Mouse (Mus musculus) intestine, embryonic 14.5 days (tissue): ENCODE measurements at regions not wholly inside any gene's neighbourhood (a gene's known extent, or its start where the extent isn't known, plus 50 kb on each side); places are given as distances from the start of the nearest gene placed in this dataset.
A peak's percentile ranks its signal among the peaks of the same experiment; 100 is the strongest.

Source experiments
- ATAC-seq: fragments of 200-750 bp; cut with Nextera tagmentation; replicated peaks from 2 replicates; pipeline ENCODE4 v1.8.0; 2017; ENCODE audit warnings: low read depth, moderate number of reproducible peaks, moderate TSS enrichment, moderate library complexity; ENCODE audit not compliant: low FRiP score, low TSS enrichment
- DNase-seq: peaks from one replicate; pipeline ENCODE4 v3.0.0-alpha.2; 2018; ENCODE audit warnings: low spot score
- H3K27ac ChIP-seq: fragments of 300-500 bp; sonication (generic); 2 replicates; pipeline ENCODE4 v1.5.1; 2014; ENCODE audit warnings: low read depth, mild to moderate bottlenecking, control low read depth
- H3K27me3 ChIP-seq: fragments of 300-500 bp; sonication (generic); replicated peaks from 2 replicates; pipeline ENCODE4 v1.6.1; 2014; ENCODE audit warnings: low read length, control low read depth; ENCODE audit not compliant: control insufficient read depth, insufficient read depth
- H3K36me3 ChIP-seq: fragments of 300-500 bp; sonication (generic); 2 replicates; pipeline ENCODE4 v1.6.1; 2014; ENCODE audit warnings: low read length, control low read depth; ENCODE audit not compliant: control insufficient read depth, insufficient read depth
- H3K4me1 ChIP-seq: fragments of 300-500 bp; sonication (generic); replicated peaks from 2 replicates; pipeline ENCODE4 v1.6.1; 2014; ENCODE audit warnings: low read length, control low read depth, mixed read lengths; ENCODE audit not compliant: control insufficient read depth, insufficient read depth
- H3K4me2 ChIP-seq: fragments of 300-500 bp; sonication (generic); 2 replicates; pipeline ENCODE4 v1.6.1; 2014; ENCODE audit warnings: low read length
- H3K4me3 ChIP-seq: fragments of 300-500 bp; sonication (generic); 2 replicates; pipeline ENCODE4 v1.5.1; 2014; ENCODE audit warnings: low read depth, low read length, control low read depth, mixed read lengths
- H3K9ac ChIP-seq: fragments of 300-500 bp; sonication (generic); 2 replicates; pipeline ENCODE4 v1.6.1; 2014; ENCODE audit warnings: mild to moderate bottlenecking, low read length
- H3K9me3 ChIP-seq: fragments of 300-500 bp; sonication (generic); 2 replicates; pipeline ENCODE4 v1.6.1; 2016; ENCODE audit warnings: low read length, control low read depth; ENCODE audit not compliant: control insufficient read depth
- WGBS: fragments of 180-500 bp; shearing (Covaris S2); extraction: QIAGEN DNeasy Blood & Tissue Kit; methylation state at CpG from one replicate; pipeline ENCODE4 v1.1.7; 2014; 5-methylcytosine and 5-hydroxymethylcytosine counted together

GRCm38 (mm10) chr4:31612825-31613514 is 350.9 kb upstream of the Map3k7 start:
- 60% methylated on average over 9 of the region's 9 CpGs for WGBS
- H3K4me1 ChIP-seq = peaks cover 6% of the 10 kb centered on the region; the same call in 1 of the 2 replicates
- H3K36me3 ChIP-seq = no peaks in the 10 kb centered on the region
- DNase-seq = no peak
- no peak overlapping the region for H3K4me3 ChIP-seq
- H3K27me3 ChIP-seq = no peaks in the 10 kb centered on the region
- H3K4me2 ChIP-seq = no peak overlapping the region
- no peak overlapping the region for H3K9ac ChIP-seq
- ATAC-seq = no peak
- 0 out of 2 replicates have a peak overlapping the region, but pooled peaks have one; percentile 4 for H3K27ac ChIP-seq
- H3K9me3 ChIP-seq = no peaks in the 10 kb centered on the region

- Histone ChIP-seq H3K36me3 (no peaks in the 10 kb centered on the region), H3K4me3 (no peak overlapping the region), H3K9me3 (no peaks in the 10 kb centered on the region), H3K27ac (no peak overlapping the region), H3K27me3 (no peaks in the 10 kb centered on the region), H3K9ac (no peak overlapping the region), H3K4me1 (0 out of 2 replicates have a peak, but pooled peaks cover 6% of the 10 kb centered on the region), H3K4me2 (no peak overlapping the region)
- WGBS = 75% methylated on average over 7 of the region's 7 CpGs
- ATAC-seq (no peak), DNase-seq (no peak)
These were observed 346.3 kb upstream of the Map3k7 start for GRCm38 (mm10) chr4:31617572-31617971.

GRCm38 (mm10) chr4:31618026-31618425 is 345.9 kb upstream of the Map3k7 start:
- Histone ChIP-seq H3K27me3 (no peaks in the 10 kb centered on the region), H3K9me3 (no peaks in the 10 kb centered on the region), H3K4me1 (0 out of 2 replicates have a peak, but pooled peaks cover 2% of the 10 kb centered on the region), H3K9ac (no peak overlapping the region), H3K4me2 (no peak overlapping the region), H3K27ac (no peak overlapping the region), H3K4me3 (no peak overlapping the region), H3K36me3 (no peaks in the 10 kb centered on the region)
- ATAC-seq (no peak), DNase-seq (no peak)
- WGBS = 43% methylated on average over 4 of the region's 4 CpGs

- no peak overlapping the region for H3K4me3 ChIP-seq
- ATAC-seq = no peak
- H3K4me2 ChIP-seq = no peak overlapping the region
- no peaks in the 10 kb centered on the region for H3K4me1 ChIP-seq
- no peaks in the 10 kb centered on the region for H3K27me3 ChIP-seq
- WGBS = 96% methylated on average over 2 of the region's 2 CpGs
- no peak overlapping the region for H3K27ac ChIP-seq
- DNase-seq = no peak
- no peak overlapping the region for H3K9ac ChIP-seq
- H3K36me3 ChIP-seq = no peaks in the 10 kb centered on the region
- H3K9me3 ChIP-seq = no peaks in the 10 kb centered on the region
These were observed 342.7 kb upstream of the Map3k7 start for GRCm38 (mm10) chr4:31621205-31621604.

- Histone ChIP-seq H3K4me2 (no peak overlapping the region), H3K27me3 (no peaks in the 10 kb centered on the region), H3K4me3 (no peak overlapping the region), H3K9me3 (no peaks in the 10 kb centered on the region), H3K4me1 (no peaks in the 10 kb centered on the region), H3K9ac (no peak overlapping the region), H3K27ac (no peak overlapping the region), H3K36me3 (no peaks in the 10 kb centered on the region)
- ATAC-seq (no peak), DNase-seq (no peak)
- WGBS = 75% methylated on average over 3 of the region's 3 CpGs
These were observed 336.8 kb upstream of the Map3k7 start for GRCm38 (mm10) chr4:31627053-31627452.

- H3K4me2 ChIP-seq = no peak overlapping the region
- H3K27me3 ChIP-seq = no peaks in the 10 kb centered on the region
- H3K27ac ChIP-seq = no peak overlapping the region
- H3K36me3 ChIP-seq = no peaks in the 10 kb centered on the region
- H3K4me1 ChIP-seq = no peaks in the 10 kb centered on the region
- ATAC-seq (no peak), DNase-seq (no peak)
- no peak overlapping the region for H3K4me3 ChIP-seq
- no peaks in the 10 kb centered on the region for H3K9me3 ChIP-seq
- H3K9ac ChIP-seq = no peak overlapping the region
- WGBS = 92% methylated on average over 10 of the region's 10 CpGs
These were observed 336.1 kb upstream of the Map3k7 start for GRCm38 (mm10) chr4:31627777-31628176.

- H3K4me3 ChIP-seq = no peak overlapping the region
- DNase-seq (no peak), ATAC-seq (no peak)
- no peak overlapping the region for H3K9ac ChIP-seq
- H3K27ac ChIP-seq = no peak overlapping the region
- no peak overlapping the region for H3K4me2 ChIP-seq
- 90% methylated on average over 6 of the region's 6 CpGs for WGBS
- peaks cover 9% of the 10 kb centered on the region; the same call in 1 of the 2 replicates for H3K4me1 ChIP-seq
- no peaks in the 10 kb centered on the region for H3K36me3 ChIP-seq
- no peaks in the 10 kb centered on the region for H3K9me3 ChIP-seq
- H3K27me3 ChIP-seq = no peaks in the 10 kb centered on the region
These were observed 325.3 kb upstream of the Map3k7 start for GRCm38 (mm10) chr4:31638564-31638963.

GRCm38 (mm10) chr4:31642161-31642560 is 321.7 kb upstream of the Map3k7 start:
- no peaks in the 10 kb centered on the region for H3K9me3 ChIP-seq
- H3K27ac ChIP-seq = 0 out of 2 replicates have a peak overlapping the region, but pooled peaks have one; percentile 40
- WGBS = 28% methylated on average over 9 of the region's 9 CpGs
- DNase-seq (peak; percentile 59), ATAC-seq (peak; percentile 77)
- no peak overlapping the region for H3K9ac ChIP-seq
- peak overlapping the region; percentile 31 for H3K4me2 ChIP-seq
- no peaks in the 10 kb centered on the region for H3K27me3 ChIP-seq
- no peak overlapping the region for H3K4me3 ChIP-seq
- H3K4me1 ChIP-seq = peaks cover 9% of the 10 kb centered on the region; the same call in 1 of the 2 replicates
- H3K36me3 ChIP-seq = no peaks in the 10 kb centered on the region
